Comparison of ENCODE assay signal across 18 mouse cellular contexts in the genomic region with DNA sequence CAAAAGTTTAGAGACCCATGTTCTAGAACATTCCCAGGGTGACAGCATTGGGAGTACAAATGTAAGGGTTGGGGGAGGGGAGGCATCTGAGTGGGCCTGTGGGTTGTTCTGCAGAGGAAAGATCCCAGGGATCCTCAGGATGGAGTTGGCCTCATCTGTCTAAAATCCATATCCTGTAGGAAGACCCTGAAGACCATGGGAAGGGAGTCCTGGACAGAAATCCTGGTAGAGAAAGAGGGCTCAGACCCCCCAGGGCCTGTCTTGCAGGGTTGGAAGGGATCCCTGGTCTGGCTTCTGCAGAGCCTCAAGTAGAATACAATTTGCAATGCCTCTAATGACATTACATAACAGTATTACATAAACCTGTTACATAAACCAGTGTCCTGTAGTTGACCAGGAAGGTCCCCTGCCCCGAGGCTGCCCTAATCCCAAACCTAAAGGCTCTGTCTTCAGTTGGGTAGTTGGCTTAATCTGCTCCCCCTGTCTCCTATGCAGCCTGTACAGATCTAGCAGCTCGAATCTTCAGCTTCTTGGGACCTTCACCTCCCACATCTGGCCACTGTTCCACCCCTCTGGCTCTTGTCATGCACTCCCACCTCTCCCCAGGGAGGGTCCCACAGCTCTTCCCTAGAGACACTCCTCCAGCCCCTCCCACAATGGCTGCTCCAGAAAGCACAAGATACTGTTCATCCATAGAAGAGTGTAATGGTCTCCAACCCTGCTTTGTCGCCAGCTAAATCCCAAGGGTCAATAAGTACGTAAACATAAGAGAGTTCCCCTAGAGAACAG. TPM values are rescaled to one million over a fixed set of nuclear protein-coding genes. Genes with fewer than 3 reads are reported as not detected.
DNase-seq lines count a peak whose midpoint lies in the region; ATAC-seq lines count a peak whose summit lies in the region.
"Had no signal": no experiment of that assay in that cellular context is flagged by ENCODE, and none has a peak within 500 bp of the region (broad histone marks: within the 10 kb centered on the region; RNA-seq: fewer than 3 reads in every experiment).

No protein-coding gene starts in this region.

- H3K4me3 ChIP-seq in kidney, embryonic 16.5 days (ENCODE audit: low read length) = no peak overlapping the region
- H3K4me3 ChIP-seq: heart, adult 2 months; hindbrain, embryonic 15.5 days; limb, embryonic 10.5 days had no signal

- WGBS in kidney, embryonic 16.5 days = 43% methylated on average over 4 of the region's 4 CpGs

- H3K4me1 ChIP-seq in kidney, embryonic 16.5 days (ENCODE audit: insufficient read depth, low read length) = peaks cover 14% of the 10 kb centered on the region
- H3K4me1 ChIP-seq: hindbrain, embryonic 15.5 days had no signal

- ATAC-seq in kidney, embryonic 16.5 days (ENCODE audit: low FRiP score, low TSS enrichment) = peak; percentile 72
- ATAC-seq: activated CD4-positive, CD25-positive, alpha-beta regulatory T cell, adult 4 months; forebrain, embryonic 14.5 days; intestine, postnatal 0 days; lung, postnatal 0 days had no signal

- DNase-seq in adrenal gland, adult (ENCODE audit: inconsistent age in 2 of 2, low spot score in 1 of 2) = peak; percentile 40 to 77
- DNase-seq in adrenal gland, postnatal 4 days (ENCODE audit: low spot score in 2 of 2) = no peak
- peak; percentile 96 for DNase-seq in heart, adult 11 months
- no peak for DNase-seq in heart, postnatal 4 days
- peak; percentile 53 for DNase-seq in brain, adult 2 months (ENCODE audit: low read depth, low spot score)
- no peak for DNase-seq in ovary, postnatal 10 days (ENCODE audit: low spot score)
- no peak for DNase-seq in thymus, postnatal 36 days
- DNase-seq: heart, adult 2 months; heart, postnatal 10 days; thymus, adult 2 months had no signal

- H3K36me3 ChIP-seq in kidney, embryonic 16.5 days (ENCODE audit: insufficient read depth, low read length) = no peaks in the 10 kb centered on the region
- H3K36me3 ChIP-seq: hindbrain, embryonic 15.5 days; limb, embryonic 10.5 days had no signal

- H3K27ac ChIP-seq in kidney, embryonic 16.5 days (ENCODE audit: low read length) = no peak overlapping the region
- H3K27ac ChIP-seq: heart, adult 2 months; hindbrain, embryonic 15.5 days; limb, embryonic 10.5 days; liver, embryonic 14.5 days had no signal

- no peaks in the 10 kb centered on the region for H3K9me3 ChIP-seq in kidney, embryonic 16.5 days (ENCODE audit: low read length)
- H3K9me3 ChIP-seq: hindbrain, embryonic 15.5 days; limb, embryonic 10.5 days had no signal

- no peak overlapping the region for H3K9ac ChIP-seq in kidney, embryonic 16.5 days (replicated peaks; ENCODE audit: low read length)
- H3K9ac ChIP-seq: hindbrain, embryonic 15.5 days; liver, embryonic 14.5 days had no signal

- no peaks in the 10 kb centered on the region for H3K27me3 ChIP-seq in kidney, embryonic 16.5 days (ENCODE audit: insufficient read depth, low read length)
- H3K27me3 ChIP-seq: hindbrain, embryonic 15.5 days had no signal

- no peak overlapping the region for H3K4me2 ChIP-seq in kidney, embryonic 16.5 days (replicated peaks; ENCODE audit: low read depth, low read length)
- H3K4me2 ChIP-seq: hindbrain, embryonic 15.5 days had no signal

RNA-seq across cellular contexts. Expression of a gene that starts 16.7 kb away (rescaled TPM):
- 10 to 100 TPM; 64.1 to 64.7 TPM for total RNA-seq in adrenal gland, postnatal 4 days (2021)
- total RNA-seq in heart, postnatal 4 days (2021) = 10 to 100 TPM; 17.1 to 25.9 TPM
- 32.0 and 33.9 TPM in 2 replicates for polyA plus RNA-seq in kidney, embryonic 16.5 days (2015; fragmentation: Nextera tagmentation; extraction: Ambion mirVana)

RNA-seq across cellular contexts. Expression of a gene that starts 19.1 kb away (rescaled TPM):
- 1 to 10 TPM; 2.6 to 4.0 TPM for total RNA-seq in adrenal gland, postnatal 4 days (2021)
- under 1 TPM; 0.38 to 0.64 TPM for total RNA-seq in heart, postnatal 4 days (2021)
- polyA plus RNA-seq in kidney, embryonic 16.5 days (2015; fragmentation: Nextera tagmentation; extraction: Ambion mirVana) = 0.36 and 0.97 TPM in 2 replicates

RNA-seq across cellular contexts. Expression of a gene that starts 33.6 kb away (rescaled TPM):
- 10 to 100 TPM; 47.5 to 50.8 TPM for total RNA-seq in adrenal gland, postnatal 4 days (2021)
- total RNA-seq in heart, postnatal 4 days (2021) = 10 to 100 TPM; 32.5 to 40.1 TPM
- polyA plus RNA-seq in kidney, embryonic 16.5 days (2015; fragmentation: Nextera tagmentation; extraction: Ambion mirVana) = 22.7 and 26.4 TPM in 2 replicates

Comparison
In these comparisons a context has a peak if more than half of its experiments do, and no peak if none do; other contexts are left out.
1. DNase-seq: peak in adrenal gland, adult (2 of 2), heart, adult 11 months (single experiment) and brain, adult 2 months (single experiment); none in adrenal gland, postnatal 4 days (0 of 2), heart, postnatal 4 days (single experiment), ovary, postnatal 10 days (single experiment) and thymus, postnatal 36 days (0 of 2).